Mouse (Mus musculus) CH12.LX (cell line): ENCODE data around the gene Endog. TPM values are rescaled to one million over a fixed set of nuclear protein-coding genes. Genes with fewer than 3 reads are reported as not detected.
"Not testable (repeated sequence)": the region's sequence is repeated elsewhere in the genome, so short reads cannot be mapped to it uniquely, and the experiment has no call there.

Source experiments
- DNase-seq: peaks from one replicate; pipeline ENCODE4 v3.0.0-alpha.2; 2013; ENCODE audit errors: extremely low read depth
- H3K27ac ChIP-seq: 2 replicates; pipeline ENCODE4 v1.5.1; 2012; ENCODE audit warnings: low read depth, mild to moderate bottlenecking, control low read depth, moderate library complexity; ENCODE audit not compliant: insufficient read depth
- H3K27me3 ChIP-seq: replicated peaks from 2 replicates; pipeline ENCODE3; 2012; ENCODE audit warnings: inconsistent platforms
- H3K36me3 ChIP-seq, 2 experiments: replicated peaks in 1 of 2; 2 replicates each; pipeline versions ENCODE3 to v1.6.1; 2012; ENCODE audit warnings: inconsistent platforms in 1 of 2, low read length in 1 of 2, mild to moderate bottlenecking in 1 of 2, mixed read lengths in 1 of 2, moderate library complexity in 1 of 2; ENCODE audit not compliant: control insufficient read depth in 1 of 2, insufficient read depth in 1 of 2
- H3K4me1 ChIP-seq, 2 experiments: 2 replicates each; pipeline ENCODE4 v1.6.1; 2012; ENCODE audit warnings: inconsistent platforms in 1 of 2, moderate library complexity in 1 of 2; ENCODE audit not compliant: insufficient read depth in 2 of 2, control insufficient read depth in 1 of 2
- H3K4me2 ChIP-seq: 2 replicates; pipeline ENCODE4 v1.6.1; 2012; ENCODE audit warnings: low read depth, mild to moderate bottlenecking, control low read depth; ENCODE audit not compliant: poor library complexity, insufficient read depth, severe bottlenecking
- H3K4me3 ChIP-seq, 3 experiments: fragments of 150-350 bp in 1 of 3; sonication (generic) in 1 of 3; replicated peaks in 1 of 3; 2 replicates each; pipeline versions ENCODE3 to v1.5.1; 2011 to 2012; ENCODE audit warnings: low read depth in 2 of 3, low read length in 2 of 3, mild to moderate bottlenecking in 2 of 3, moderate library complexity in 2 of 3, control low read depth in 1 of 3, improper control_type of control experiment in 1 of 3, inconsistent platforms in 1 of 3, mixed read lengths in 1 of 3; ENCODE audit not compliant: poor library complexity in 1 of 3
- H3K79me2 ChIP-seq: replicated peaks from 2 replicates; pipeline ENCODE4 v1.6.1; 2012; ENCODE audit warnings: mild to moderate bottlenecking, moderate library complexity; ENCODE audit not compliant: control insufficient read depth, poor library complexity, insufficient read depth, severe bottlenecking; ENCODE audit errors: extremely low read depth
- H3K9ac ChIP-seq: 2 replicates; pipeline ENCODE4 v1.6.1; 2012; ENCODE audit warnings: low read depth, mild to moderate bottlenecking, control low read depth, moderate library complexity; ENCODE audit not compliant: insufficient read depth
- H3K9me3 ChIP-seq: replicated peaks from 2 replicates; pipeline ENCODE3; 2012; ENCODE audit warnings: low read length, inconsistent platforms, mixed read lengths
- CHD1 ChIP-seq: IDR thresholded peaks from 2 replicates; pipeline ENCODE4 v1.6.1; 2012; ENCODE audit warnings: low read depth, low read length, improper control_type of control experiment, inconsistent platforms
- E2F4 ChIP-seq: IDR thresholded peaks from 2 replicates; pipeline ENCODE4 v1.6.1; 2011; ENCODE audit warnings: low read depth, low read length, improper control_type of control experiment; ENCODE audit not compliant: insufficient replicate concordance
- EP300 ChIP-seq: IDR thresholded peaks from 2 replicates; pipeline ENCODE4 v1.6.1; 2011; ENCODE audit warnings: low read length, improper control_type of control experiment
- GABPA ChIP-seq: IDR thresholded peaks from 2 replicates; pipeline ENCODE4 v1.6.1; 2012; ENCODE audit warnings: low read depth, low read length, improper control_type of control experiment, inconsistent platforms; ENCODE audit not compliant: insufficient replicate concordance
- KAT2A ChIP-seq: IDR thresholded peaks from 2 replicates; pipeline ENCODE4 v1.6.1; 2012; ENCODE audit warnings: low read length, improper control_type of control experiment, inconsistent platforms; ENCODE audit not compliant: insufficient replicate concordance
- NELFE ChIP-seq: IDR thresholded peaks from 2 replicates; pipeline ENCODE4 v1.6.1; 2011; ENCODE audit warnings: low read depth, low read length, improper control_type of control experiment
- NRF1 ChIP-seq: IDR thresholded peaks from 2 replicates; pipeline ENCODE4 v1.6.1; 2014; ENCODE audit warnings: low read depth, mild to moderate bottlenecking, inconsistent platforms, low read length, improper control_type of control experiment, moderate library complexity
- POLR2AphosphoS2 ChIP-seq: IDR thresholded peaks from 2 replicates; pipeline ENCODE4 v1.6.1; 2011; ENCODE audit warnings: low read depth, low read length, improper control_type of control experiment
- RAD21 ChIP-seq: IDR thresholded peaks from 2 replicates; pipeline ENCODE4 v1.6.1; 2011; ENCODE audit warnings: low read depth, mild to moderate bottlenecking, low read length, improper control_type of control experiment, moderate library complexity
- SIN3A ChIP-seq: IDR thresholded peaks from 2 replicates; pipeline ENCODE4 v1.6.1; 2012; ENCODE audit warnings: low read length, improper control_type of control experiment, inconsistent platforms
- TBP ChIP-seq: conservative IDR thresholded peaks from 2 replicates; pipeline ENCODE4 v1.6.1; 2011; ENCODE audit warnings: low read depth, low read length, improper control_type of control experiment
- USF1 ChIP-seq: IDR thresholded peaks from 2 replicates; pipeline ENCODE4 v1.6.1; 2014; ENCODE audit warnings: low read depth, mild to moderate bottlenecking, inconsistent platforms, low read length, improper control_type of control experiment
- ZC3H11A ChIP-seq: IDR thresholded peaks from 2 replicates; pipeline ENCODE4 v1.6.1; 2012; ENCODE audit warnings: low read depth, mild to moderate bottlenecking, inconsistent platforms, low read length, improper control_type of control experiment
- ZNF384 ChIP-seq: IDR thresholded peaks from 2 replicates; pipeline ENCODE4 v1.6.1; 2012; ENCODE audit warnings: low read depth, low read length, improper control_type of control experiment, inconsistent platforms
- dilution Hi-C: fragments of 300-500 bp; cut with MboI; formaldehyde crosslinking; loops from 2 replicates; pipeline ENCODE4 v1.14.3; 2020; ENCODE audit warnings: low sequenced_read_pairs; ENCODE audit not compliant: extremely low pct_unique_long_range_greater_than_20kb, extremely low pct_ligation_motif_present
- in situ Hi-C: fragments of 300-500 bp; cut with MboI; formaldehyde crosslinking; loops from 3 replicates; pipeline ENCODE4 v1.14.3; 2019; ENCODE audit warnings: low sequenced_read_pairs, low pct_ligation_motif_present, low pct_unique_long_range_greater_than_20kb, mixed read lengths
- polyA plus RNA-seq: library from polyadenylated mRNA; unstranded; fragments of >175 nt; gene quantifications from 2 replicates; pipeline ENCODE4 v1.2.1, GENCODE M21; 2012; ENCODE audit warnings: low read depth; ENCODE audit not compliant: insufficient read length
- total RNA-seq, 2 experiments: library from RNA; depleted of rRNA; stranded (reverse); fragments of 300-350 nt in 1 of 2; fragments of >200 nt in 1 of 2; gene quantifications; 2 replicates each; pipeline ENCODE4 v1.2.3; 2012 to 2014

Gene Endog
- total and polyA plus RNA-seq, 3 experiments = 9.2 TPM; not detected in 2

GRCm38 (mm10) chr2:30136458-30136857 is 34.8 kb upstream of the Endog start:
- Histone ChIP-seq H3K4me1 (peaks cover 0 to 24% of the 10 kb centered on the region in 2 experiments; a peak in 2 of 4 replicates), H3K27ac (no peak overlapping the region), H3K79me2 (no peaks in the 10 kb centered on the region), H3K27me3 (no peaks in the 10 kb centered on the region), H3K36me3 (peaks cover 21 to 54% of the 10 kb centered on the region in 2 experiments), H3K9ac (no peak overlapping the region), H3K4me3 (no peak overlapping the region), H3K4me2 (no peak overlapping the region), H3K9me3 (no peaks in the 10 kb centered on the region)
- in situ Hi-C loops (no loop called here), dilution Hi-C loops (no loop called here)
- no peak for TF ChIP-seq USF1
- no peak for DNase-seq

GRCm38 (mm10) chr2:30140021-30140420 is 31.3 kb upstream of the Endog start:
- in situ Hi-C loops, H3K9ac ChIP-seq, DNase-seq, H3K79me2 ChIP-seq, H3K9me3 ChIP-seq, H3K27me3 ChIP-seq, H3K4me2 ChIP-seq, dilution Hi-C loops, H3K4me1 ChIP-seq, H3K27ac ChIP-seq, H3K4me3 ChIP-seq: not testable (repeated sequence)
- H3K36me3 ChIP-seq = peaks cover 40 to 88% of the 10 kb centered on the region in 2 experiments

- in situ Hi-C loops = no loop called here
- TF ChIP-seq E2F4 (no peak), NELFE (no peak), ZC3H11A (no peak), TBP (no peak), POLR2AphosphoS2 (no peak), RAD21 (no peak), KAT2A (no peak), ZNF384 (no peak), NRF1 (no peak), EP300 (no peak), GABPA (no peak), CHD1 (no peak), USF1 (no peak), SIN3A (no peak)
Observed at GRCm38 (mm10) chr2:30144436-30144835, 26.9 kb upstream of the Endog start.

More at GRCm38 (mm10) chr2:30144436-30144835, 26.9 kb upstream of the Endog start:
- Histone ChIP-seq H3K4me2 (no peak overlapping the region), H3K36me3 (peaks cover 64 to 88% of the 10 kb centered on the region in 2 experiments), H3K9ac (no peak overlapping the region), H3K27me3 (no peaks in the 10 kb centered on the region), H3K27ac (no peak overlapping the region), H3K4me3 (no peak overlapping the region), H3K4me1 (no peaks in the 10 kb centered on the region), H3K9me3 (no peaks in the 10 kb centered on the region), H3K79me2 (no peaks in the 10 kb centered on the region)
- DNase-seq = no peak
- dilution Hi-C loops = no loop called here
